Mouse (Mus musculus) kidney, embryonic 15.5 days (tissue): ENCODE data around the gene Ice2. TPM values are rescaled to one million over a fixed set of nuclear protein-coding genes. Genes with fewer than 3 reads are reported as not detected.

Source experiments
- ATAC-seq: fragments of 200-750 bp; cut with Nextera tagmentation; replicated peaks from 2 replicates; pipeline ENCODE4 v1.8.0; 2017; ENCODE audit warnings: moderate TSS enrichment; ENCODE audit not compliant: low FRiP score
- H3K27ac ChIP-seq: fragments of 300-500 bp; sonication (generic); 2 replicates; pipeline ENCODE4 v1.5.1; 2015; ENCODE audit warnings: mild to moderate bottlenecking, inconsistent platforms
- H3K27me3 ChIP-seq: fragments of 300-500 bp; sonication (generic); 2 replicates; pipeline ENCODE4 v1.6.1; 2015; ENCODE audit warnings: inconsistent platforms
- H3K36me3 ChIP-seq: fragments of 300-500 bp; sonication (generic); 2 replicates; pipeline ENCODE4 v1.6.1; 2015; ENCODE audit warnings: inconsistent platforms
- H3K4me1 ChIP-seq: fragments of 300-500 bp; sonication (generic); 2 replicates; pipeline ENCODE4 v1.6.1; 2015; ENCODE audit warnings: inconsistent platforms
- H3K4me2 ChIP-seq: fragments of 300-500 bp; sonication (generic); 2 replicates; pipeline ENCODE4 v1.6.1; 2015; ENCODE audit warnings: moderate library complexity, mild to moderate bottlenecking, inconsistent platforms
- H3K4me3 ChIP-seq: fragments of 300-500 bp; sonication (generic); replicated peaks from 2 replicates; pipeline ENCODE4 v1.5.1; 2015; ENCODE audit warnings: mild to moderate bottlenecking, inconsistent platforms
- H3K9ac ChIP-seq: fragments of 300-500 bp; sonication (generic); 2 replicates; pipeline ENCODE4 v1.6.1; 2015; ENCODE audit warnings: mild to moderate bottlenecking, inconsistent platforms
- H3K9me3 ChIP-seq: fragments of 300-500 bp; sonication (generic); replicated peaks from 2 replicates; pipeline ENCODE4 v1.6.1; 2016; ENCODE audit warnings: inconsistent platforms
- WGBS: fragments of 180-500 bp; shearing (Covaris S2); methylation state at CpG from one replicate; pipeline ENCODE4 v1.1.7; 2015; ENCODE audit warnings: mixed read lengths; 5-methylcytosine and 5-hydroxymethylcytosine counted together
- polyA plus RNA-seq: library from polyadenylated mRNA; unstranded; fragments of >200 nt; fragmentation: Nextera tagmentation; extraction: Ambion mirVana; gene quantifications from 2 replicates; pipeline ENCODE4 v1.2.1, GENCODE M21; 2015

Ice2 gene
- polyA plus RNA-seq = 21.3 and 23.4 TPM in 2 replicates

DNA sequence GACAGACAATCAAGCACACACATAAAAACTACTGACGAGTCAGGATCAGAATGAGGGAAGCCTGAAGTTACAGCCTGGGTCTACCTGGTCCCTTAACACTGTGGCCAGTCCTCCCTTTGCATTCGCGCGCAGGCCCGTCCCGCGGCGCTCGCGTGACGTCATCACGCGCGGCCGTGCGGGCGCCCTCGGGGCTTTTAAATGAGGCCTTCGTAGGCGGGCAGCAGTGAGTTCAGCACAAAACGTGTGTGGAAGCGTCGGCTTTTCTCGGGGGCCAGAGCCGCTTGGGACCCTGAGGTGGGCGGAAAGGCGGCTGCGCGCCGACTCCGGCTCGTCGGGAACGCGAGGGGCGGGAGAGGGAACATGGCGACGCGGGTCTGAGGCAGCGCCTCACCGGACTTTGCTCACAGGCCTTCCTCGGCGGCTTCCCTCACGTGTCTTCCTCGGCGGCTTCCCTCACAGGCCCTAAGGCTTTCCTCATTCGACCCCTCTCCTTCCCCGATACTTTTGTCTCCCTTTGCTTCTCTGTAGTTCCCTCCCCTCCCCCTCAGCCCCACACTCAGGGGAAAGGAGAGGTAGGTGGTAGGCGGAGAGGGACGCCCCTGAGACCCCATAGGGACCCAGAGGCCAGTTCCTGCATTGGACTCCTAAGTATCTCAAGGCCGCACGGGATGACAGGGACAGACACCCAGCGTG lies at the start of gene Ice2:
Ice2 (plus strand) TSS at position 147 of the 693 bp plus-strand sequence.
- H3K4me3 ChIP-seq = peak within 1 kb of the TSS; percentile 85
- H3K27ac ChIP-seq = peak within 1 kb of the TSS; percentile 97
- peak within 1 kb of the TSS; percentile 91 for H3K4me2 ChIP-seq
- H3K27me3 ChIP-seq = no peaks in the 10 kb centered on the region
- peak; percentile 91 for ATAC-seq
- peaks cover 3% of the 10 kb centered on the region; the same call in 1 of the 2 replicates for H3K36me3 ChIP-seq
- peak within 1 kb of the TSS; percentile 92 for H3K9ac ChIP-seq
- no peaks in the 10 kb centered on the region for H3K9me3 ChIP-seq
- under 1% methylated on average over 53 of the region's 53 CpGs for WGBS
- H3K4me1 ChIP-seq = peaks cover 15% of the 10 kb centered on the region

GRCm38 (mm10) chr9:69349537-69349936 lies 48.2 kb upstream of the Ice2 start:
- no peak overlapping the region for H3K4me2 ChIP-seq
- ATAC-seq = no peak
- no peaks in the 10 kb centered on the region for H3K27me3 ChIP-seq
- 84% methylated on average over 2 of the region's 2 CpGs for WGBS
- no peaks in the 10 kb centered on the region for H3K4me1 ChIP-seq
- no peaks in the 10 kb centered on the region for H3K9me3 ChIP-seq
- H3K9ac ChIP-seq = no peak overlapping the region
- H3K36me3 ChIP-seq = no peaks in the 10 kb centered on the region
- no peak overlapping the region for H3K27ac ChIP-seq
- H3K4me3 ChIP-seq = no peak overlapping the region

DNA sequence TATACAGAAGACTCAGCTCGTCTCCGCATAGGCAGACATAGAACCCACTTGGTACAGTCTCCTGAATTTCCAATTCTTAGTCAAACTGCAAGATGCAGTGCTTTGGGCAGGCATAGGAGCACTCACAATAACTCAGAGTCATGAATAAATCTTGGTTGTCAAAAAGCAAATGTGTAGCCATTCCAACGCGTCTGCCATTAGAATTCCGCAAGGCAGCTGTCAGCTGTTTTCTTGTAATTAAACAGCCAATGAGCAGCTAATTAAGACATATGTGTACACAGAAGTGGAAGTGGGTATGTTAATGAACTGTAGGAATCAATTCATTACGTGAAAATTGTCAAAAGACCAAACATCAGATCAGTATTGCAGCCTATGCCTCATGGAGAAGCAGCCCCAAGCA lies 43.5 kb upstream of the Ice2 start:
- no peaks in the 10 kb centered on the region for H3K36me3 ChIP-seq
- no peak overlapping the region for H3K4me2 ChIP-seq
- H3K4me3 ChIP-seq = no peak overlapping the region
- H3K9me3 ChIP-seq = no peaks in the 10 kb centered on the region
- H3K9ac ChIP-seq = no peak overlapping the region
- ATAC-seq = no peak
- WGBS = 83% methylated on average over 6 of the region's 6 CpGs
- no peaks in the 10 kb centered on the region for H3K4me1 ChIP-seq
- no peaks in the 10 kb centered on the region for H3K27me3 ChIP-seq
- H3K27ac ChIP-seq = no peak overlapping the region

DNA sequence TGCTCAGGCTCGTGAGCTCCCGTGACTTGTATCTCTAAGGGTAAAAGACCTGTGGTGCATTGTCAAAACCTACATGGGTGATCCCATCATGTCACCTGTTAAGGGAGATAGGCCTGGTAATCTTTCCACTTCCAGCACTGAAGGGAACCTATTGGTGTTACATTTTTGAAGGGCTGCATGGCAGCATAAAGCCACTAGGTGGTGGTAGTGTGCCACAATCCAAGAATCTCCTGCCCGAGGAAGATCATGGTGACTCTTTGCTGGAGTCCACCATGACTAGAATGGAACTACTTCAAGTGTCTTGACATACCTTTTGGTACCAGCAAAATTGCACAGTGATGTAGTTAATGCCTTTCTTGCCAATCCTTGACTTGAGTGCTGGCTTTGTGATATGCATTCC lies 39.9 kb upstream of the Ice2 start:
- Histone ChIP-seq H3K36me3 (no peaks in the 10 kb centered on the region), H3K4me1 (no peaks in the 10 kb centered on the region), H3K9ac (no peak overlapping the region), H3K27me3 (no peaks in the 10 kb centered on the region), H3K4me2 (no peak overlapping the region), H3K27ac (no peak overlapping the region), H3K4me3 (no peak overlapping the region), H3K9me3 (no peaks in the 10 kb centered on the region)
- no peak for ATAC-seq
- 39% methylated on average over 3 of the region's 3 CpGs for WGBS

- H3K9ac ChIP-seq = no peak overlapping the region
- no peaks in the 10 kb centered on the region for H3K4me1 ChIP-seq
- no peaks in the 10 kb centered on the region for H3K9me3 ChIP-seq
- no peak overlapping the region for H3K4me3 ChIP-seq
- no peak overlapping the region for H3K27ac ChIP-seq
- ATAC-seq = no peak
- no peak overlapping the region for H3K4me2 ChIP-seq
- no peaks in the 10 kb centered on the region for H3K27me3 ChIP-seq
- WGBS = 62% methylated on average over 6 of the region's 6 CpGs
- no peaks in the 10 kb centered on the region for H3K36me3 ChIP-seq
These were observed 38.9 kb upstream of the Ice2 start for GRCm38 (mm10) chr9:69358797-69359196.

- Histone ChIP-seq H3K4me2 (no peak overlapping the region), H3K4me1 (no peaks in the 10 kb centered on the region), H3K4me3 (no peak overlapping the region), H3K36me3 (peaks cover 8% of the 10 kb centered on the region; the same call in 1 of the 2 replicates), H3K27me3 (no peaks in the 10 kb centered on the region), H3K27ac (no peak overlapping the region), H3K9ac (no peak overlapping the region), H3K9me3 (no peaks in the 10 kb centered on the region)
- ATAC-seq = no peak
- 84% methylated on average over 8 of the region's 8 CpGs for WGBS
These were observed 35.7 kb upstream of the Ice2 start for GRCm38 (mm10) chr9:69361951-69362445.

GRCm38 (mm10) chr9:69362766-69363165 lies 34.9 kb upstream of the Ice2 start:
- no peak overlapping the region for H3K4me2 ChIP-seq
- H3K27ac ChIP-seq = no peak overlapping the region
- no peaks in the 10 kb centered on the region for H3K4me1 ChIP-seq
- ATAC-seq = no peak
- H3K27me3 ChIP-seq = no peaks in the 10 kb centered on the region
- no peak overlapping the region for H3K4me3 ChIP-seq
- no peaks in the 10 kb centered on the region for H3K9me3 ChIP-seq
- no peak overlapping the region for H3K9ac ChIP-seq
- 27% methylated on average over 4 of the region's 4 CpGs for WGBS
- H3K36me3 ChIP-seq = peaks cover 8% of the 10 kb centered on the region; the same call in 1 of the 2 replicates

DNA sequence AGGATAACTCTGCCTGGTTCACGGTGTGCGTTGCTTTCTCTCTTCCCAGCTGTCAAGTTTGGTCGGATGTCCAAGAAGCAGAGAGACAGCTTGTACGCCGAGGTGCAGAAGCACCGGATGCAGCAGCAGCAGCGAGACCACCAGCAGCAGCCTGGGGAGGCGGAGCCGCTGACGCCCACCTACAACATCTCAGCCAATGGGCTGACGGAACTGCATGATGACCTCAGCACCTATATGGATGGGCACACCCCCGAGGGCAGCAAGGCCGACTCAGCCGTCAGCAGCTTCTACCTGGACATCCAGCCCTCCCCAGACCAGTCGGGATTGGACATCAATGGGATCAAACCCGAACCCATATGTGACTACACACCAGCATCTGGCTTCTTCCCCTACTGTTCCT lies 33.6 kb upstream of the Ice2 start:
- Histone ChIP-seq H3K27me3 (no peaks in the 10 kb centered on the region), H3K27ac (no peak overlapping the region), H3K9me3 (no peaks in the 10 kb centered on the region), H3K4me2 (no peak overlapping the region), H3K4me3 (no peak overlapping the region), H3K4me1 (no peaks in the 10 kb centered on the region), H3K9ac (no peak overlapping the region), H3K36me3 (peaks cover 8% of the 10 kb centered on the region; the same call in 1 of the 2 replicates)
- no peak for ATAC-seq
- 69% methylated on average over 16 of the region's 16 CpGs for WGBS

GRCm38 (mm10) chr9:69367055-69367454 lies 30.7 kb upstream of the Ice2 start:
- Histone ChIP-seq H3K36me3 (peaks cover 13% of the 10 kb centered on the region; the same call in 1 of the 2 replicates), H3K4me2 (no peak overlapping the region), H3K9me3 (no peaks in the 10 kb centered on the region), H3K4me1 (no peaks in the 10 kb centered on the region), H3K9ac (no peak overlapping the region), H3K27me3 (no peaks in the 10 kb centered on the region), H3K4me3 (no peak overlapping the region), H3K27ac (no peak overlapping the region)
- no peak for ATAC-seq
- WGBS = 76% methylated on average over 4 of the region's 4 CpGs

- H3K36me3 ChIP-seq = peaks cover 13% of the 10 kb centered on the region; the same call in 1 of the 2 replicates
- no peaks in the 10 kb centered on the region for H3K27me3 ChIP-seq
- H3K27ac ChIP-seq = no peak overlapping the region
- no peaks in the 10 kb centered on the region for H3K9me3 ChIP-seq
- no peak for ATAC-seq
- H3K4me2 ChIP-seq = no peak overlapping the region
- no peaks in the 10 kb centered on the region for H3K4me1 ChIP-seq
- 75% methylated on average over 8 of the region's 8 CpGs for WGBS
- H3K4me3 ChIP-seq = no peak overlapping the region
- no peak overlapping the region for H3K9ac ChIP-seq
These were observed 29.6 kb upstream of the Ice2 start for GRCm38 (mm10) chr9:69368071-69368470.

DNA sequence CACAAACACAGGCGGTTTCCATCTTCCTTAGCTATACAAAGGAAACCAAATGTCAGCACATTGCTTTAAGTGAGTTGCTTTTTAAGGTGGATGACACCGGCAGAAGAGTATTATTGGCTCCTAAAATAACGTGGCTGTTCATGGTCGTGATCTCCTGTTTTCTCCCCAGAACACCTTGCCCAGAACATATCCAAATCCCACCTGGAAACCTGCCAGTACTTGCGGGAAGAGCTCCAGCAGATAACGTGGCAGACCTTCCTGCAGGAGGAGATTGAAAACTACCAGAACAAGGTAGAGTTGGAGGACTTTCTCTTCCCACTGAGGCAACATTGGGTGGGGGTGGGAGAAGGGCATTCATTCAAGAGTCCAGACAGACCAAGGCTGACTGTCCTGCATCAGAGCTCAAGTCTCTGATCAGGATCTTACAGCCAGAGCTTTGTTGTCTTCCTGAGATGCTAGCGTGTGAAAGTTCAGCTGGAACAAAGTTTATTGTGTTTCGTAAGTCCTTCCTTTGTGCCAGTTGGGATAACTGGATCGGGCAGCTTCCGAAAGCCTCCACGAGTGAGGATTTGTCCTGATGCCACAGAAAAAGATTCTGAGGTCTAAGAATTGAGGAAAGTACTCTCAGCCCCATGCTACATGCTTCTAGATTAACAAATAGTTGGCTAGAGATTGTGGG lies 26.5 kb upstream of the Ice2 start:
- no peak overlapping the region for H3K9ac ChIP-seq
- WGBS = 88% methylated on average over 11 of the region's 11 CpGs
- no peaks in the 10 kb centered on the region for H3K4me1 ChIP-seq
- no peak overlapping the region for H3K4me3 ChIP-seq
- no peaks in the 10 kb centered on the region for H3K27me3 ChIP-seq
- H3K4me2 ChIP-seq = no peak overlapping the region
- no peak for ATAC-seq
- H3K9me3 ChIP-seq = no peaks in the 10 kb centered on the region
- no peak overlapping the region for H3K27ac ChIP-seq
- H3K36me3 ChIP-seq = peaks cover 20% of the 10 kb centered on the region

- Histone ChIP-seq H3K9ac (no peak overlapping the region), H3K27me3 (no peaks in the 10 kb centered on the region), H3K4me3 (no peak overlapping the region), H3K4me2 (no peak overlapping the region), H3K36me3 (peaks cover 29% of the 10 kb centered on the region), H3K9me3 (no peaks in the 10 kb centered on the region), H3K27ac (no peak overlapping the region), H3K4me1 (no peaks in the 10 kb centered on the region)
- WGBS = 40% methylated on average over 4 of the region's 4 CpGs
- ATAC-seq = no peak
These were observed 24.8 kb upstream of the Ice2 start for GRCm38 (mm10) chr9:69372871-69373270.
